Mouse (Mus musculus) layer of hippocampus, adult 18-20 months (tissue): ENCODE measurements around the gene Gins1. TPM values are rescaled to one million over a fixed set of nuclear protein-coding genes. Genes with fewer than 3 reads are reported as not detected.
"Not testable (repeated sequence)": the region's sequence is repeated elsewhere in the genome, so short reads cannot be mapped to it uniquely, and the experiment has no call there.

Source experiments
- DNase-seq, 2 experiments: peaks; one replicate each; pipeline ENCODE4 v3.0.0; 2022; ENCODE audit warnings: low spot score in 2 of 2
- long read RNA-seq: library from polyadenylated mRNA; stranded (forward); transcript quantifications from one replicate; pipeline ENCODE4 v2.0.0, GENCODE M21; 2021
- total RNA-seq, 2 experiments: library from RNA; stranded (reverse); gene quantifications; 2 replicates each; pipeline ENCODE4 v1.2.3; 2021

Gene Gins1
- total RNA-seq = 1 to 10 TPM; 1.6 to 2.7 TPM
- long read RNA-seq = 0 reads

- no peak for DNase-seq
Measured at GRCm38 (mm10) chr2:150904936-150905450, at the start of gene Gins1. TSS of gene Gins1 (plus strand) at chr2:150905400.

GRCm38 (mm10) chr2:150858724-150859487 lies 46.3 kb upstream of the Gins1 start:
- no peak for DNase-seq

- no peak for DNase-seq
Measured at GRCm38 (mm10) chr2:150859709-150860470, 45.3 kb upstream of the Gins1 start.

GRCm38 (mm10) chr2:150861128-150861527 lies 44.1 kb upstream of the Gins1 start:
- no peak for DNase-seq

GRCm38 (mm10) chr2:150867021-150867420 lies 38.2 kb upstream of the Gins1 start:
- no peak for DNase-seq

- no peak for DNase-seq
Measured at GRCm38 (mm10) chr2:150869446-150869845, 35.8 kb upstream of the Gins1 start.

DNA sequence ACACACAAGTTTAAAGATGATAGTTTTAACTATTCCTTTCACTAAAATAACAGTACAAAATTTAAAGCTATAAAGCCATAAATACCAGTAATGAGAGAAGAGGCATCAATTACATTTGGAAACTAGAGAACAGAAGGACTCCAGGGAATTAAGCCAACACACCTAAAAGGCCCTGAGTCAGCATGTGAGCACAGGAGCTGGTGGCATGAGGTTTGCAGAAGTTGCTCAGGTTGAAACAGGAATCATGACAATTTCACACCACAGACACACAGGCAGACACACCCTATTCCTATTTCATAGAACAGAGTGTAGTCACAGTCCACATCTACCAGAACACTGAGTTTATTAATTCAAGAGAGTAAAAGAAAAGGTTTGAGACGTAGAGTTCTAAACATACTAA lies 30.7 kb upstream of the Gins1 start:
- DNase-seq = no peak

- DNase-seq = no peak
Measured at GRCm38 (mm10) chr2:150875226-150875625, 30.0 kb upstream of the Gins1 start.

- DNase-seq = no peak
Measured at GRCm38 (mm10) chr2:150877561-150877960, 27.6 kb upstream of the Gins1 start.

- DNase-seq = no peak
Measured at GRCm38 (mm10) chr2:150884075-150884778, 21.0 kb upstream of the Gins1 start.

DNA sequence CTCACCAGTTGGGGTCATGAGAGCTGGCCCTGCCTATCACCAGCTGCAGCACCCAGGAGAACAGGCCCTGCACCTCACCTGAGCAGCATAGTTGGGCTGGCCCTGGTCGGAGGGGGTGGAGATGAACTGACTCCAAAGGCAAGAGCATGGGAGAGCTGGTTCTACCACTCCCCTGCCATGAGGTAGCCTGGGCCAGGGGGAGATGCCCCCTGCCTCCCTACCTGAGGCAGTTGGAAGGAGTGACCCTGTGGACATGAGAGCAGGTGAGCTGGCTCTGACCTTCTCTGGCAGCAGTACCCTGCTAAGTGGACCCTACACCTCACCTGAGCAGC lies 20.5 kb upstream of the Gins1 start:
- DNase-seq = no peak

- no peak for DNase-seq
Measured at GRCm38 (mm10) chr2:150885814-150886213, 19.4 kb upstream of the Gins1 start.

DNA sequence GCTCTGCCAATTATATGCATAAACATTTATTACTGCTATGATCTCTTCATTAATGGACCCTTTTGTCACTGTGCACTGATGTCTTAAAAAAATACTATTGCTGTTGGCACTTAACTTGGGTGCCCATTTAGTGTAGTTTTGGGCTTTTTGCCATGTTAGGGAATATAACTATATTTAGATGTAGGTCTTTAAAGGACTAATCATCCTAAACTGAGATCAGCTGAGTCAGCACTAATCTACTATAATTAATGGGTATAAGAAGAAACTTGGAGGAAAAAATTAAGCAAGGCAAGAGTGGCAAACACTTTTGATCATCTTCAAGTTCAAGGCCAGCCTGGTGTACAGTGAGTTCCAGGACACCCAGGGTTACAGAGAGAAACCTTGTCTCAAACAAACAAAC lies 18.9 kb upstream of the Gins1 start:
- no peak for DNase-seq

- no peak for DNase-seq
Measured at GRCm38 (mm10) chr2:150887370-150887769, 17.8 kb upstream of the Gins1 start.

DNA sequence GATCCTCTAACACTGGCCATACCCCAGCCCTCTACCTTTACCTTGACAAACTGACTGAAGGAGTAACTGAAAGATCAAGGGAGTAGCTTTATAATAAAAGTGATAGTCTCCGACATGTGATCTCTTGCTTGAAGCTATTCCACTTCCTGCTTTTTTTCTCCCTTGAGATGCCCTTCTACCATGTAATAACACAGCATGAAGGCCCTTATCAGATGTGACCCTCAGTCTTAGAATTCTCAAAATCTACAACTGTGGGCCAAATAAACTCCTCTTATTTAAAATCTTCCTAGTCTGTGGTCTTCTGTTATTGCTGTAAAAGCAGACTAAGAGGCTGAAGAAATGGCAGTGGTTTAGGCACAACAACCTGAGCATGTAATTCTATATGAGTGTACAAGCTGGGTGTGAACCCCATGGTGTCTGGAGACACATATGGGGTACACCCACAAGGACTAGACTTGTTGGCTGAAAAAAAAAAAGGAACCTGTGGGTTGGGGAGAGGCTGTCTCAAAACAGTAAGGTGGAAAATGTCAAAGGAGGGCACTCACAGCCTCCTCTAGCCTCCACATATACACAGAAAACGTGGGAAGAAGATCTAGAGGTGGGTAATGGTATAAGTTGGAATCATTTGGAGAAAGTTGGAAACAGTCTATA lies 10.5 kb upstream of the Gins1 start:
- no peak for DNase-seq

- no peak for DNase-seq
Measured at GRCm38 (mm10) chr2:150895691-150896252, 9.4 kb upstream of the Gins1 start.

- DNase-seq = no peak
Measured at GRCm38 (mm10) chr2:150900341-150900740, 4.9 kb upstream of the Gins1 start.

- no peak for DNase-seq
Measured at GRCm38 (mm10) chr2:150902347-150902746, 2.9 kb upstream of the Gins1 start.

DNA sequence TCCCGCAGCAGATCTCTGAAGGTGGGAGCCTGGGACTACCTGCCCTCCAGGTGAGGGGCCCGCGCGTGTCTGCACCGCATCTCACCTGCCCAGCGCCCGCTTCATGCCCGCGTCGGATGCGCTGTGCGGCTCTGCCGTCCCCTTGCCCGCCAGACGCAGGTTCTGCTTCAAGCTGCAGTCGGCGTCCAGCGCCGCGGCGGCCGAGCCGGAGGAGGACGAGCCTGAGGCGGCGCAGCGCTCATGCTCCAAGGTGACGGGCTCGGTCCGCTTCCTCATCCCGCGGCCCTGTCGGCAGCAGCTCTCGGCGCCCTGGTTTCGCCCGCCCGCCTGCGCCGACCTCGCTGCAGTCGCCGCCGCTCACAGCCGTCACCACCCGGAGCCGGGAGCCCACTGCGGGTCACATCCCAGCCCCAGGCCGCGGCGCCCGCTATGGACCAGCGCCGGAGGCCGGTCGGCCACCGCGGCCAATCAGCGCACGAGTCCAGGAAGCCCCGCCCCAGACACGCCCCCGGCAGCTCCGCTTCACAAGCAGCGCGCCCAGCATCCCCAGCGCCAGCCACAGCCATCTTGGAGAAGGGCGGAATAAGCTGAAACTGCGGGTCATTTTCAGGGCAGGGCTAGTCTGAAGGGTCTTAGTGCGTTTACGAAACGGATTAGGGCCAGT lies 796 bp upstream of the Gins1 start, which contains the start of gene Abhd12:
Gene Abhd12, minus strand, starts transcription at position 470 of the 664 bp plus-strand sequence.
- DNase-seq = peak; percentile 95 to 97

GRCm38 (mm10) chr2:150908881-150909280 lies 3.7 kb downstream of the Gins1 start:
- DNase-seq = not testable (repeated sequence)
